8 mouse cellular contexts compared by ENCODE assay signal in the genomic region with DNA sequence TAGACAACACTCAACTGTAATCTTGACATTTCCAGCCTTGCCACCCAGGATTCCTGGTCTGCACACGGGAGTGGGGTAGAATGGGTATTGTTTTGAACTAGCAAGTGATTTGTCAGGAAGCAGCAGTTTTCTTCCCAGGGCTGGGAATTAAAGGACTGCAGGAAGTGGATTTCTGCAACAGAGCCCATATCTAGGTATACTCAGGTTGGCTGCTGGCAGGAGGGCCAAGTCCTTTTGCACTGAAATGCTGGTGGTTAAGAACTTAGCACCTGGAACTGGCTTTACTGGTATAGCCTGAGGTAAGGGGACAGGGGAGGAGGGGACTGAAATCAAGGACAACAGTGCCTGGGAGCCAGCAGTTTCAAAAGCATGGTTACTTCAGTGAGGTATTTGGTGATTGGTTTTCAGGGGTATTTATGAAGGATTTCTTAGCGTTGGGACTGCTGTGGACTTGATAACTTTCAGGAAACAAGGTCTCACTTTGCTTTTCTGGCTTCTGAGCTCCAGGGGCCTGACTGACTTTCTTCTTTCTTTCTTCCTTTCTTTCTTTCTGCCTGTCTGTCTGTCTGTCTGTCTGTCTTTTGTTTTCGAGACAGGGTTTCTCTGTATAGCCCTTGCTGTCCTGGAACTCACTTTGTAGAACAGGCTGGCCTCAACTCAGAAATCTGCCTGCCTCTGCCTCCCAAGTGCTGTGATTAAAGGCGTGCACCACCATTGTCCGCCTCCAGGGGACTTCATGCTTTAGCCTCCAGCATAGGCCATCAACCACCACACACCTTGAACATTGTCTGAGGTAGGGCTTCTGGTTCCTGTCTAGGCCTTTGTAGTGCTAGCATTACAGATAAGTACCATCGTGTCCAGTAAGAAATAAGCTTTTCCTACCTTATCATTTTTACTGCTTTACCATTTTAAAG. TPM values are rescaled to one million over a fixed set of nuclear protein-coding genes. Genes with fewer than 3 reads are reported as not detected.
DNase-seq lines count a peak whose midpoint lies in the region; ATAC-seq lines count a peak whose summit lies in the region.

No protein-coding gene starts in this region.

- peaks cover 24% of the 10 kb centered on the region for H3K4me1 ChIP-seq in lung, embryonic 15.5 days
- H3K4me1 ChIP-seq in embryonic facial prominence, embryonic 12.5 days: peaks cover 16% of the 10 kb centered on the region
- H3K4me1 ChIP-seq in limb, embryonic 13.5 days: peaks cover 18% of the 10 kb centered on the region
- H3K4me1 ChIP-seq in neural tube, embryonic 15.5 days: peaks cover 34% of the 10 kb centered on the region

- H3K4me3 ChIP-seq in lung, embryonic 15.5 days: no peak overlapping the region
- H3K4me3 ChIP-seq in embryonic facial prominence, embryonic 12.5 days: no peak overlapping the region
- no peak overlapping the region for H3K4me3 ChIP-seq in limb, embryonic 13.5 days
- H3K4me3 ChIP-seq in neural tube, embryonic 15.5 days (replicated peaks): no peak overlapping the region

- peak overlapping the region; percentile 41; the same call in 1 of the 2 replicates for H3K27ac ChIP-seq in lung, embryonic 15.5 days
- no peak overlapping the region for H3K27ac ChIP-seq in embryonic facial prominence, embryonic 12.5 days
- H3K27ac ChIP-seq in limb, embryonic 13.5 days: no peak overlapping the region
- peak overlapping the region; percentile 57; the same call in 1 of the 2 replicates for H3K27ac ChIP-seq in neural tube, embryonic 15.5 days (replicated peaks)

- H3K36me3 ChIP-seq in lung, embryonic 15.5 days: peaks cover 41% of the 10 kb centered on the region
- peaks cover 36% of the 10 kb centered on the region for H3K36me3 ChIP-seq in embryonic facial prominence, embryonic 12.5 days
- H3K36me3 ChIP-seq in limb, embryonic 13.5 days: peaks cover 40% of the 10 kb centered on the region
- peaks cover 38% of the 10 kb centered on the region for H3K36me3 ChIP-seq in neural tube, embryonic 15.5 days

- peak overlapping the region; percentile 86; the same call in 1 of the 2 replicates for H3K4me2 ChIP-seq in lung, embryonic 15.5 days
- H3K4me2 ChIP-seq in embryonic facial prominence, embryonic 12.5 days (replicated peaks): peak overlapping the region; percentile 91
- H3K4me2 ChIP-seq in limb, embryonic 13.5 days (replicated peaks): peak overlapping the region; percentile 91
- peak overlapping the region; percentile 87 for H3K4me2 ChIP-seq in neural tube, embryonic 15.5 days

- 60% methylated on average over 6 of the region's 6 CpGs for WGBS in lung, embryonic 15.5 days
- WGBS in embryonic facial prominence, embryonic 12.5 days: 62% methylated on average over 6 of the region's 6 CpGs
- 58% methylated on average over 6 of the region's 6 CpGs for WGBS in limb, embryonic 13.5 days
- WGBS in neural tube, embryonic 15.5 days: 56% methylated on average over 6 of the region's 6 CpGs

- no peak overlapping the region for H3K9ac ChIP-seq in lung, embryonic 15.5 days
- H3K9ac ChIP-seq in embryonic facial prominence, embryonic 12.5 days: no peak overlapping the region
- H3K9ac ChIP-seq in limb, embryonic 13.5 days: no peak overlapping the region
- no peak overlapping the region for H3K9ac ChIP-seq in neural tube, embryonic 15.5 days (replicated peaks)

- DNase-seq in lung, postnatal 4 days: no peak
- no peak for DNase-seq in retina, embryonic 14.5 days (ENCODE audit: low spot score)
- no peak for DNase-seq in heart, postnatal 36 days

- ATAC-seq in lung, embryonic 15.5 days (ENCODE audit: borderline replicate concordance, extremely low read depth, low FRiP score, low TSS enrichment): no peak
- no peak for ATAC-seq in embryonic facial prominence, embryonic 12.5 days (ENCODE audit: insufficient number of reproducible peaks, insufficient read depth, low FRiP score, low TSS enrichment)
- no peak for ATAC-seq in limb, embryonic 13.5 days (ENCODE audit: low FRiP score, low read depth)
- ATAC-seq in neural tube, embryonic 15.5 days (ENCODE audit: low FRiP score): no peak
- ATAC-seq in frontal cortex, adult (ENCODE audit: low TSS enrichment): no peak

- intact Hi-C loops in heart, postnatal 36 days (cut with DNase I): no loop called here

- no peaks in the 10 kb centered on the region for H3K27me3 ChIP-seq in lung, embryonic 15.5 days
- H3K27me3 ChIP-seq in embryonic facial prominence, embryonic 12.5 days: no peaks in the 10 kb centered on the region
- H3K27me3 ChIP-seq in limb, embryonic 13.5 days: no peaks in the 10 kb centered on the region
- H3K27me3 ChIP-seq in neural tube, embryonic 15.5 days (replicated peaks): no peaks in the 10 kb centered on the region

- H3K9me3 ChIP-seq in lung, embryonic 15.5 days: no peaks in the 10 kb centered on the region
- no peaks in the 10 kb centered on the region for H3K9me3 ChIP-seq in embryonic facial prominence, embryonic 12.5 days
- H3K9me3 ChIP-seq in limb, embryonic 13.5 days: no peaks in the 10 kb centered on the region
- no peaks in the 10 kb centered on the region for H3K9me3 ChIP-seq in neural tube, embryonic 15.5 days (replicated peaks)

RNA-seq across cellular contexts. Expression of a gene that starts 4.8 kb away (rescaled TPM):
- 695 and 737 TPM in 2 replicates for polyA plus RNA-seq in lung, embryonic 15.5 days (2015; fragmentation: Nextera tagmentation; extraction: Ambion mirVana)
- polyA plus RNA-seq in embryonic facial prominence, embryonic 12.5 days (2016; fragmentation: Nextera tagmentation; extraction: Ambion mirVana): 774 and 808 TPM in 2 replicates
- polyA plus RNA-seq in limb, embryonic 13.5 days (2015; fragmentation: Nextera tagmentation; extraction: Ambion mirVana): 791 and 827 TPM in 2 replicates
- 431 and 489 TPM in 2 replicates for polyA plus RNA-seq in neural tube, embryonic 15.5 days (2015; fragmentation: Nextera tagmentation; extraction: Ambion mirVana)
- 100 to 1,000 TPM; 283 to 295 TPM for total RNA-seq in heart, postnatal 36 days (2021)

RNA-seq across cellular contexts. Expression of a gene that starts 36.4 kb away (rescaled TPM):
- 10.3 and 10.6 TPM in 2 replicates for polyA plus RNA-seq in lung, embryonic 15.5 days (2015; fragmentation: Nextera tagmentation; extraction: Ambion mirVana)
- 1.7 and 2.4 TPM in 2 replicates for polyA plus RNA-seq in embryonic facial prominence, embryonic 12.5 days (2016; fragmentation: Nextera tagmentation; extraction: Ambion mirVana)
- 1.3 and 2.2 TPM in 2 replicates for polyA plus RNA-seq in limb, embryonic 13.5 days (2015; fragmentation: Nextera tagmentation; extraction: Ambion mirVana)
- polyA plus RNA-seq in neural tube, embryonic 15.5 days (2015; fragmentation: Nextera tagmentation; extraction: Ambion mirVana): 4.8 and 5.0 TPM in 2 replicates
- total RNA-seq in heart, postnatal 36 days (2021): not detected

Comparison
In these comparisons a context has a peak if more than half of its experiments do, and no peak if none do; other contexts are left out.
1. H3K27ac ChIP-seq: peak in lung, embryonic 15.5 days (single experiment) and neural tube, embryonic 15.5 days (single experiment); none in embryonic facial prominence, embryonic 12.5 days (single experiment) and limb, embryonic 13.5 days (single experiment).
2. Peak in every context shown above with its lines, with median percentiles within 50 percentile points of each other: H3K4me2 ChIP-seq.